Mouse (Mus musculus): ENCODE data around the gene Abca12. TPM values are rescaled to one million over a fixed set of nuclear protein-coding genes. Genes with fewer than 3 reads are reported as not detected.

Abca12 gene
- total and polyA plus RNA-seq, 2 experiments from 2014 or later = 0.14 to 0.57 TPM

- DNase-seq (ENCODE audit: low spot score) = no peak
- Histone ChIP-seq H3K36me3 (replicated peaks; ENCODE audit: control insufficient read depth, insufficient read depth, low read length) (no peaks in the 10 kb centered on the region), H3K4me2 (ENCODE audit: low read depth, low read length) (no peak overlapping the region), H3K9ac (replicated peaks; ENCODE audit: low read depth, low read length) (no peak overlapping the region), H3K27ac (ENCODE audit: low read depth) (no peak overlapping the region), H3K9me3 (replicated peaks; ENCODE audit: control insufficient read depth, low read length) (no peaks in the 10 kb centered on the region), H3K27me3 (ENCODE audit: control insufficient read depth, insufficient read depth, low read length) (no peaks in the 10 kb centered on the region), H3K4me3 (ENCODE audit: low read depth, low read length) (no peak overlapping the region), H3K4me1 (ENCODE audit: control insufficient read depth, insufficient read depth) (no peaks in the 10 kb centered on the region)
- no peak for TF ChIP-seq EP300 (IDR thresholded peaks at IDR 0.05; ENCODE audit: low read depth)
- no peak for TF ChIP-seq CTCF (IDR thresholded peaks at IDR 0.05; ENCODE audit: low read depth)
- no peak for ATAC-seq (ENCODE audit: insufficient read depth, low read depth)
- WGBS = 79% methylated on average over 3 of the region's 3 CpGs
These were observed 84.4 kb downstream of the Abca12 start for GRCm38 (mm10) chr1:71330349-71330748.

GRCm38 (mm10) chr1:71312171-71312570 is 102.5 kb downstream of the Abca12 start:
- TF ChIP-seq CTCF (IDR thresholded peaks at IDR 0.05; ENCODE audit: low read depth) (no peak), EP300 (IDR thresholded peaks at IDR 0.05; ENCODE audit: low read depth) (peak; percentile 45; the same call in 1 of the 2 replicates)
- no peak overlapping the region for H3K9ac ChIP-seq (replicated peaks; ENCODE audit: low read depth, low read length)
- H3K4me1 ChIP-seq (ENCODE audit: control insufficient read depth, insufficient read depth) = peaks cover 14% of the 10 kb centered on the region
- H3K4me3 ChIP-seq (ENCODE audit: low read depth, low read length) = no peak overlapping the region
- H3K27ac ChIP-seq (ENCODE audit: low read depth) = no peak overlapping the region
- ATAC-seq (ENCODE audit: insufficient read depth, low read depth) = peak; percentile 75; the same call in 1 of the 2 replicates
- no peaks in the 10 kb centered on the region for H3K36me3 ChIP-seq (replicated peaks; ENCODE audit: control insufficient read depth, insufficient read depth, low read length)
- H3K27me3 ChIP-seq (ENCODE audit: control insufficient read depth, insufficient read depth, low read length) = no peaks in the 10 kb centered on the region
- H3K4me2 ChIP-seq (ENCODE audit: low read depth, low read length) = no peak overlapping the region
- peak; percentile 48 for DNase-seq (ENCODE audit: low spot score)
- 26% methylated on average over 4 of the region's 4 CpGs for WGBS
- H3K9me3 ChIP-seq (replicated peaks; ENCODE audit: control insufficient read depth, low read length) = no peaks in the 10 kb centered on the region

- no peak overlapping the region for H3K27ac ChIP-seq (ENCODE audit: low read depth)
- no peak for ATAC-seq (ENCODE audit: insufficient read depth, low read depth)
These were observed 104.1 kb downstream of the Abca12 start for GRCm38 (mm10) chr1:71310614-71311013.

GRCm38 (mm10) chr1:71307362-71307761 is 107.3 kb downstream of the Abca12 start:
- 20% methylated on average over 2 of the region's 2 CpGs for WGBS
- TF ChIP-seq EP300 (IDR thresholded peaks at IDR 0.05; ENCODE audit: low read depth) (peak; percentile 46; the same call in 1 of the 2 replicates), CTCF (IDR thresholded peaks at IDR 0.05; ENCODE audit: low read depth) (no peak)
- Histone ChIP-seq H3K4me2 (ENCODE audit: low read depth, low read length) (no peak overlapping the region), H3K4me3 (ENCODE audit: low read depth, low read length) (no peak overlapping the region), H3K9me3 (replicated peaks; ENCODE audit: control insufficient read depth, low read length) (no peaks in the 10 kb centered on the region), H3K4me1 (ENCODE audit: control insufficient read depth, insufficient read depth) (peaks cover 18% of the 10 kb centered on the region), H3K27ac (ENCODE audit: low read depth) (peak overlapping the region; percentile 66), H3K27me3 (ENCODE audit: control insufficient read depth, insufficient read depth, low read length) (no peaks in the 10 kb centered on the region), H3K36me3 (replicated peaks; ENCODE audit: control insufficient read depth, insufficient read depth, low read length) (no peaks in the 10 kb centered on the region), H3K9ac (replicated peaks; ENCODE audit: low read depth, low read length) (no peak overlapping the region)
- DNase-seq (ENCODE audit: low spot score) (peak; percentile 89), ATAC-seq (ENCODE audit: insufficient read depth, low read depth) (peak; percentile 81)

More at GRCm38 (mm10) chr1:71310614-71311013, 104.1 kb downstream of the Abca12 start:
- Histone ChIP-seq H3K9me3 (replicated peaks; ENCODE audit: control insufficient read depth, low read length) (no peaks in the 10 kb centered on the region), H3K4me3 (ENCODE audit: low read depth, low read length) (no peak overlapping the region), H3K27me3 (ENCODE audit: control insufficient read depth, insufficient read depth, low read length) (no peaks in the 10 kb centered on the region), H3K36me3 (replicated peaks; ENCODE audit: control insufficient read depth, insufficient read depth, low read length) (no peaks in the 10 kb centered on the region), H3K9ac (replicated peaks; ENCODE audit: low read depth, low read length) (no peak overlapping the region), H3K4me2 (ENCODE audit: low read depth, low read length) (no peak overlapping the region), H3K4me1 (ENCODE audit: control insufficient read depth, insufficient read depth) (peaks cover 18% of the 10 kb centered on the region)
- TF ChIP-seq EP300 (IDR thresholded peaks at IDR 0.05; ENCODE audit: low read depth) (no peak), CTCF (IDR thresholded peaks at IDR 0.05; ENCODE audit: low read depth) (no peak)
- DNase-seq (ENCODE audit: low spot score) = no peak
- 88% methylated on average over 6 of the region's 6 CpGs for WGBS

GRCm38 (mm10) chr1:71306196-71306595 is 108.5 kb downstream of the Abca12 start:
- Histone ChIP-seq H3K27me3 (ENCODE audit: control insufficient read depth, insufficient read depth, low read length) (no peaks in the 10 kb centered on the region), H3K9me3 (replicated peaks; ENCODE audit: control insufficient read depth, low read length) (no peaks in the 10 kb centered on the region), H3K4me2 (ENCODE audit: low read depth, low read length) (no peak overlapping the region), H3K4me3 (ENCODE audit: low read depth, low read length) (no peak overlapping the region), H3K4me1 (ENCODE audit: control insufficient read depth, insufficient read depth) (peaks cover 12% of the 10 kb centered on the region), H3K27ac (ENCODE audit: low read depth) (no peak overlapping the region), H3K9ac (replicated peaks; ENCODE audit: low read depth, low read length) (no peak overlapping the region), H3K36me3 (replicated peaks; ENCODE audit: control insufficient read depth, insufficient read depth, low read length) (no peaks in the 10 kb centered on the region)
- no peak for TF ChIP-seq CTCF (IDR thresholded peaks at IDR 0.05; ENCODE audit: low read depth)
- ATAC-seq (ENCODE audit: insufficient read depth, low read depth) (no peak), DNase-seq (ENCODE audit: low spot score) (no peak)
- WGBS = 49% methylated on average over 3 of the region's 3 CpGs

- no peak for ATAC-seq (ENCODE audit: insufficient read depth, low read depth)
- H3K9ac ChIP-seq (replicated peaks; ENCODE audit: low read depth, low read length) = no peak overlapping the region
- H3K36me3 ChIP-seq (replicated peaks; ENCODE audit: control insufficient read depth, insufficient read depth, low read length) = no peaks in the 10 kb centered on the region
- no peak for DNase-seq (ENCODE audit: low spot score)
- no peak overlapping the region for H3K4me2 ChIP-seq (ENCODE audit: low read depth, low read length)
- H3K4me1 ChIP-seq (ENCODE audit: control insufficient read depth, insufficient read depth) = peaks cover 12% of the 10 kb centered on the region
- WGBS = 80% methylated on average over 2 of the region's 2 CpGs
- no peak overlapping the region for H3K27ac ChIP-seq (ENCODE audit: low read depth)
- no peaks in the 10 kb centered on the region for H3K27me3 ChIP-seq (ENCODE audit: control insufficient read depth, insufficient read depth, low read length)
- H3K9me3 ChIP-seq (replicated peaks; ENCODE audit: control insufficient read depth, low read length) = no peaks in the 10 kb centered on the region
- H3K4me3 ChIP-seq (ENCODE audit: low read depth, low read length) = no peak overlapping the region
- TF ChIP-seq CTCF (IDR thresholded peaks at IDR 0.05; ENCODE audit: low read depth) = no peak
- TF ChIP-seq EP300 (IDR thresholded peaks at IDR 0.05; ENCODE audit: low read depth) = no peak
These were observed 110.1 kb downstream of the Abca12 start for GRCm38 (mm10) chr1:71304588-71304987.
